Comparison of ENCODE assay signal across 9 mouse cellular contexts in the genomic region with DNA sequence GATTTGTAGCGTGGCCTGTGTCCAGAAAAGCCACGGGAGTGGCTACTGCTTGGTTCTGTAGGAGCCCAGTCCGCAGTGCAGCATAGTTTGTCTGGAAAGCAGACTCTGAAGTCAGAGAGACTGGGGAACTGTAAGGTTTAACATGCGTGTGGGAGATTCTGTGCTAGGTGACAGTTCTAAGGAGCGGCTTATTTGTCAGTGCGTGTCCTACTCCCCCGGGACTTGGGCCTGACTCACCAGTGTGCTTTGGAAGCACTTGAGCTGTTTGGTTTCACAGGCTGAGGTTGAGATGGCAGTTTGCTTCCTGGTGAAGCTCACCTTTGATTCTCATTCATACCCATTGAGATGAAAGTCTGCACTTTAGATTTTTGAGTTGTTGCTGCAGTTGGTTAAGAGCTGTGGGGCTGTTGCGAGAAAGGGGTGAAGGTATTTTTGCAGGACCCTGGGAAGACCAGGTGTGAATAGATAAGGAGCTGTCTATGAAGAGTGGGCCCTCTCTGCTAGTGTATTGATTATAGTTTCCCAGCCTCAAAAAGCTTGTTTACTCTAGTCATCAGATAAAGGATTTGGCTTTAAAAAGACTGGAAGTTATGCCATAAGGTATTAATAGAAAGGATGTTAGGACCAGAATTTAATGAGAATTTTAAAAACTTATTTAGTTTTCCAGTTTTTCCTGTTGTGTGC. TPM values are rescaled to one million over a fixed set of nuclear protein-coding genes. Genes with fewer than 3 reads are reported as not detected.
A peak's percentile ranks its signal among the peaks of the same experiment; 100 is the strongest.
DNase-seq lines count a peak whose midpoint lies in the region; ATAC-seq and TF ChIP-seq lines count a peak whose summit lies in the region.
"Had no signal": no experiment of that assay in that cellular context is flagged by ENCODE, and none has a peak within 500 bp of the region (broad histone marks: within the 10 kb centered on the region; RNA-seq: fewer than 3 reads in every experiment).

No protein-coding gene starts in this region.

- H3K4me1 ChIP-seq in liver, embryonic 16.5 days (ENCODE audit: control insufficient read depth, low read depth, low read length): peaks cover 33% of the 10 kb centered on the region
- H3K4me1 ChIP-seq in forebrain, embryonic 16.5 days (replicated peaks; ENCODE audit: control insufficient read depth, insufficient read depth, low read length): peaks cover 7% of the 10 kb centered on the region

- H3K9ac ChIP-seq in liver, embryonic 16.5 days (ENCODE audit: low read depth, low read length): peak overlapping the region; percentile 99
- H3K9ac ChIP-seq in forebrain, embryonic 16.5 days (replicated peaks; ENCODE audit: low read depth, low read length): no peak overlapping the region
- H3K9ac ChIP-seq: forebrain, embryonic 12.5 days had no signal

- ATAC-seq in liver, embryonic 16.5 days (ENCODE audit: low read depth): no peak
- ATAC-seq in CD4-positive, CD25-positive, alpha-beta regulatory T cell, adult 4 months: no peak
- no peak for ATAC-seq in forebrain, embryonic 16.5 days

- peaks cover 5% of the 10 kb centered on the region for H3K36me3 ChIP-seq in liver, embryonic 16.5 days (ENCODE audit: control insufficient read depth, insufficient read depth)
- no peaks in the 10 kb centered on the region for H3K36me3 ChIP-seq in forebrain, embryonic 16.5 days (ENCODE audit: control insufficient read depth, insufficient read depth)

- no peak for DNase-seq in layer of hippocampus, adult 2 months (ENCODE audit: low spot score in 2 of 2)
- no peak for DNase-seq in layer of hippocampus, postnatal 36 days
- peak; percentile 8 for DNase-seq in NIH3T3 (ENCODE audit: low read depth)
- DNase-seq in cerebellum, postnatal 25 days: peak; percentile 23 to 43
- no peak for DNase-seq in thymus, postnatal 4 days

- no peaks in the 10 kb centered on the region for H3K9me3 ChIP-seq in liver, embryonic 16.5 days (replicated peaks; ENCODE audit: control insufficient read depth, low read length)
- no peaks in the 10 kb centered on the region for H3K9me3 ChIP-seq in forebrain, embryonic 16.5 days (ENCODE audit: control insufficient read depth, low read length)
- H3K9me3 ChIP-seq: forebrain, embryonic 12.5 days had no signal

- H3K4me2 ChIP-seq in liver, embryonic 16.5 days (ENCODE audit: low read depth, low read length): peak overlapping the region; percentile 55
- H3K4me2 ChIP-seq in forebrain, embryonic 16.5 days (ENCODE audit: low read length): no peak overlapping the region

- TF ChIP-seq CTCF in layer of hippocampus, adult 2 months (conservative IDR thresholded peaks at IDR 0.05): no peak

- WGBS in liver, embryonic 16.5 days (ENCODE audit: insufficient replicate concordance): 57% methylated on average over 8 of the region's 8 CpGs
- WGBS in forebrain, embryonic 16.5 days: 93% methylated on average over 8 of the region's 8 CpGs

- peak overlapping the region; percentile 91 for H3K4me3 ChIP-seq in layer of hippocampus, adult 2 months
- peak overlapping the region; percentile 99 for H3K4me3 ChIP-seq in liver, embryonic 16.5 days (ENCODE audit: low read depth, low read length)
- H3K4me3 ChIP-seq in forebrain, embryonic 16.5 days (replicated peaks; ENCODE audit: low read length): no peak overlapping the region
- H3K4me3 ChIP-seq: forebrain, embryonic 12.5 days had no signal

- peak overlapping the region; percentile 97 for H3K27ac ChIP-seq in layer of hippocampus, adult 2 months
- peak overlapping the region; percentile 98 for H3K27ac ChIP-seq in liver, embryonic 16.5 days (ENCODE audit: low read length)
- H3K27ac ChIP-seq in forebrain, embryonic 16.5 days (ENCODE audit: low read length): no peak overlapping the region
- H3K27ac ChIP-seq: forebrain, embryonic 12.5 days had no signal

- no peaks in the 10 kb centered on the region for H3K27me3 ChIP-seq in liver, embryonic 16.5 days (ENCODE audit: control insufficient read depth, insufficient read depth, low read depth, low read length)
- no peaks in the 10 kb centered on the region for H3K27me3 ChIP-seq in forebrain, embryonic 16.5 days (replicated peaks; ENCODE audit: control insufficient read depth, insufficient read depth, low read length)
- H3K27me3 ChIP-seq: forebrain, embryonic 12.5 days had no signal

RNA-seq across cellular contexts. Expression of gene Fbxo34, which starts 24.5 kb away (rescaled TPM):
- 10 to 100 TPM; 90.9 to 94.0 TPM for total RNA-seq in layer of hippocampus, adult 2 months (2021)
- total RNA-seq in layer of hippocampus, postnatal 36 days (2021): 10 to 100 TPM; 84.3 to 89.6 TPM
- 38.3 and 41.6 TPM in 2 replicates for polyA plus RNA-seq in liver, embryonic 16.5 days (2015; fragmentation: Nextera tagmentation; extraction: Ambion mirVana)
- 10 to 100 TPM in 1 of 2 experiments, 1 to 10 TPM in 1; 9.5 to 16.1 TPM for polyA plus RNA-seq in CD4-positive, CD25-positive, alpha-beta regulatory T cell, adult 4 months (2017; shearing (Covaris generic))
- polyA plus RNA-seq in forebrain, embryonic 16.5 days (2015; fragmentation: Nextera tagmentation; extraction: Ambion mirVana): 20.3 and 23.1 TPM in 2 replicates

RNA-seq across cellular contexts. Expression of gene Dlgap5, which starts 56.5 kb away (rescaled TPM):
- 1 to 10 TPM in 1 of 2 experiments, under 1 TPM in 1; 0.52 to 1.6 TPM for total RNA-seq in layer of hippocampus, adult 2 months (2021)
- total RNA-seq in layer of hippocampus, postnatal 36 days (2021): under 1 TPM; 0.37 to 0.86 TPM
- 43.3 and 49.9 TPM in 2 replicates for polyA plus RNA-seq in liver, embryonic 16.5 days (2015; fragmentation: Nextera tagmentation; extraction: Ambion mirVana)
- polyA plus RNA-seq in CD4-positive, CD25-positive, alpha-beta regulatory T cell, adult 4 months (2017; shearing (Covaris generic)): 10 to 100 TPM; 11.4 to 13.0 TPM
- polyA plus RNA-seq in forebrain, embryonic 16.5 days (2015; fragmentation: Nextera tagmentation; extraction: Ambion mirVana): 15.9 and 16.5 TPM in 2 replicates

Comparison
In these comparisons a context has a peak if more than half of its experiments do, and no peak if none do; other contexts are left out.
1. DNase-seq: peak in NIH3T3 (single experiment) and cerebellum, postnatal 25 days (2 of 2); none in layer of hippocampus, adult 2 months (0 of 2), layer of hippocampus, postnatal 36 days (0 of 2) and thymus, postnatal 4 days (single experiment).